Mouse (Mus musculus) embryonic fibroblast, embryonic 13.5 days (primary cell): ENCODE results near the gene H2-Ke6.

Experiments used
- CTCF ChIP-seq: IDR thresholded peaks from 2 replicates; pipeline ENCODE4 v1.5.1; 2011; ENCODE audit warnings: mild to moderate bottlenecking, control low read depth, low read length, moderate library complexity, borderline replicate concordance; ENCODE audit not compliant: insufficient read depth
- POLR2A ChIP-seq: IDR thresholded peaks from 2 replicates; pipeline ENCODE4 v1.6.1; 2011; ENCODE audit warnings: low read depth, mild to moderate bottlenecking, control low read depth, low read length, moderate library complexity

DNA sequence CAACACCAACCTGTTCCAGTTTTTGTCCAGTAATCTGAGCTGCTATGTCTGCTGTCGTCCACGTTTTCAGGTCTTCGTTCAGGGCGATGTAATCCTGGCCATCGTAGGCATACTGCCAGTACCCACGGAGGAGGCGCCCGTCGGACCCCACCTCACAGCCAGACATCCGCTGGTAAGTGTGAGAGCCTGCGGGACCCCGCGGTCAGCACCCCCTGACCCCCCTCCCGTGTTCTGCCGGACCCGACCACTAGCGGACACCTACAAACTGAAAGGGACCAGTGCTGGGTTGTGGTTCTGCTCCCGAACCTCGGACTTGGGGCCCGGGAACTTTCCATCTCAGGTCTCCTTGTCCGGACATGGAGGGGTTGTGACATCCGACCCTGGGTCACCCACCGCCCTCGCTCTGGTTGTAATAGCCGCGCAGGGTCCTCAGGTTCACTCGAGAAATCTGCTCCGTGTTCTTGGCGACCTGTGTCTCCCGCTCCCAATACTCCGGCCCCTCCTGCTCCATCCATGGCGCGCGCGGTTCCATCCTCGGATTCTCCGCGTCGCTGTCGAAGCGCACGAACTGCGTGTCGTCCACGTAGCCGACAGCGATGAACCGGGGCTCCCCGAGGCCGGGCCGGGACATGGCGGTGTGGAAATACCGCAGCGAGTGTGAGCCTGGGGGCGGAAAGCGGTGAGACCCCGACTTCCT lies 49.9 kb downstream of the H2-Ke6 start:
- TF ChIP-seq CTCF: no peak
- TF ChIP-seq POLR2A: no peak
